Mouse (Mus musculus) urinary bladder, postnatal 10 days (tissue): ENCODE data around the gene Angptl6.
A peak's percentile ranks its signal among the peaks of the same experiment; 100 is the strongest.

ENCODE experiments used
- DNase-seq: peaks from one replicate; pipeline ENCODE4 v3.0.0; 2022; ENCODE audit warnings: low spot score

Angptl6 gene

DNA sequence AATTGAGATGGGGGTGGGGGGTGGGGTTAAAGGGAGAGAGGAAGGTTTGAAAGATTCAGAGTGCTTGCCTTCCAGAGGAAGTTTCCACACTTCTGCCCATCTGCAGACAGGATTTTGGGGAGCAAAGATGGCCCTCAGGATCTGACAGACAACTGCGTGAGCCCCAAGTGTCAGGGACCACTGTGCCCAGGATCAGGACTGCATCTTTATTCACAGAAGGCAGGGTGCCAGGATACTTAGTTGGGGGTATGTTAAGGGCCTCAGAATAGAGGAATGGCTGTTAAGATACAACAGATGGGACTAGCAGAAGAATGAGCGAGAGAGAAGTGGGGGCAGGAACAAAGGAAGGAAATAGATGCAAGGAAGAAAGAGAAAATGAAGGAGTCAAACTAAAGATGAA is 7.0 kb upstream of the Angptl6 start:
- DNase-seq, result no peak

DNA sequence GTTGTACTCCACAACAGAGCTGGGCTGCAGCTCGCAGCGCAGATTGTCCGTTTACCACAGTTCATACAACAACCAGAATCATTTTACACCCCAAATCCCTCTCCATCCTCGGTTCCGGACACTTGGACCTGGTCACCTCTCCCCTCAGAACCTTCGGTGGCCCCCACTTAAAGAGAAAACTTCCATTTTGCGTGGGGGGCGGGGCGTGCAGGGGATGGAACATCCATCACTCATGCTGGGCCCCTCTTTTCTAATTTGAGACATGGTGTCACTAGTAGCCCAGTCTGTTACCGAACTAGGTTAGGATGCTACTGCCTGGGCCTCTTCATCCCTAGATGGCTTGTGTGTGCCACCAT is 839 bp downstream of the Angptl6 start:
- no peak for DNase-seq

DNA sequence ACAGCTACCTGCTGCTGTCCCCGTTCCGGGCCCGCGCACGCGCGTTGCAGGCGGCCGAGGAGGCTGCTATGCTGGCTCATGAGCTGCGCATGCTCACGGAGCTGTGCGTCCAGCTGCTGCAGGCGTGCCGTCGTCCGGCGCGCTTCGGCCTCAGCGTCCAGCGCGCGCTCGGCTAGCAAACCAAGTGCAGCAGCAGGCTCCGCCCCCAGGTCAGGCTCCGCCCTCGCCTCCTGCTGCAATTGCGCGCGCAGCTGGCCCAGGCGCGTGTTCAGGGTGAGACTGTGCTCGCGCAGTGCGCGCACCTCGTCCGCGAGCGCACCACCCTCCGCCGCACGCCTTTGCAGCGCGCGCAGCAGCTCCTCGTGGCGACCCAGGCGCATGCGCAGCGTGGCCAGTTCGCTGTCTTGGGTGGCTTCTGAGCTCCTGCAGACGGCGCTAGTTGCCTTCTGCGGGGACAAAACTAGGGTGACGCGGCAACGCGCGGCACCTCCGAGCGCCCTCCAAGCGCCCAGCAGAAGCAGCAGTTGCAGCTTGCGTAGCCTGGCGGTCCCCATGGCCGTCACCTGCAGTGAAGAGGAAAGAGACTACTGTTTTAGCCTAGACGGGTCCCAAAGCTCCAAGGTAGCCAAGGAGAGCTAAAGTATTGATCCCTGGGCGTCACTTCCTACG is 1.4 kb downstream of the Angptl6 start:
- DNase-seq, result peak; percentile 97

DNA sequence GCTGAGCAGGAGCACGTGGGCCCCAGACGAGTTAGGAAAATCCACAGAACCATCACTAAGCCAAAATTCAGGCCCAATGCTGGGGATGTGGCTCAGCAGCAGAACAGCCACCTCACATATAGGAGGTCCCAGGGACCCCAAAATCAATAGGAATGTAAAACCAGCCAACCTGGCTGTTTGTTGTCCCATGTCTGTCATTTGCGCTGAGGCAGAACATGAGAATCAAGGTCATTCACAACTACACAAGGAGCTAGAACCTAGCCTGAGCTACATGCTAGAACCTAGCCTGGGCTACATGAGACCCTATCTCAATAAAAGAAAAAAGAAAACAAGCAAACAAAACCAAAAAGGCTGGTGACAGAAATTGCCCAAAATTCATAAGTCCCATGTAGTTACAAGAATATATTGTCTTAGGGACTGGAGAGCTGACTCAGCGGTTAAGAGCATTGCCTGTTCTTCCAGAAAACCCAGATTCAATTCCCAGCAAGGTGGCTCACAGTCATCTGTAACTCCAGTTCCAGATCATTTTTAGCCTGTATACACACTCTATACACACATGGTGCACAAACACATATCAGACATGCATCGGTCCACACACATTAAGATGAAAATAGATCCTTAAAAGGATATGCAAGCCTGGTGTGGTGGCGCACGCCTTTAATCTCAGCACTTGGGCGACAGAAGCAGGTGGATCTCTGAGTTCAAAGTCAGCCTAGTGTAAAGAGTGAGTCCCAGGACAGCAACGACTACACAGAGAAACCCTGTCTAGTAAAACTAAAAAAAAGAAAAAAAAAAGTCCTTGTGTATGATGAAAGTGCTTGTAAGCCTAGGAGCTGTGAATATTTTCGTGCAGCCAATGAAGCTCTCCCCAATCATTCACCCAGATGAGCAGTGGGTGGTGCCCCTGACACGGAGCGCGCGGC is 2.1 kb downstream of the Angptl6 start:
- DNase-seq, result no peak

DNA sequence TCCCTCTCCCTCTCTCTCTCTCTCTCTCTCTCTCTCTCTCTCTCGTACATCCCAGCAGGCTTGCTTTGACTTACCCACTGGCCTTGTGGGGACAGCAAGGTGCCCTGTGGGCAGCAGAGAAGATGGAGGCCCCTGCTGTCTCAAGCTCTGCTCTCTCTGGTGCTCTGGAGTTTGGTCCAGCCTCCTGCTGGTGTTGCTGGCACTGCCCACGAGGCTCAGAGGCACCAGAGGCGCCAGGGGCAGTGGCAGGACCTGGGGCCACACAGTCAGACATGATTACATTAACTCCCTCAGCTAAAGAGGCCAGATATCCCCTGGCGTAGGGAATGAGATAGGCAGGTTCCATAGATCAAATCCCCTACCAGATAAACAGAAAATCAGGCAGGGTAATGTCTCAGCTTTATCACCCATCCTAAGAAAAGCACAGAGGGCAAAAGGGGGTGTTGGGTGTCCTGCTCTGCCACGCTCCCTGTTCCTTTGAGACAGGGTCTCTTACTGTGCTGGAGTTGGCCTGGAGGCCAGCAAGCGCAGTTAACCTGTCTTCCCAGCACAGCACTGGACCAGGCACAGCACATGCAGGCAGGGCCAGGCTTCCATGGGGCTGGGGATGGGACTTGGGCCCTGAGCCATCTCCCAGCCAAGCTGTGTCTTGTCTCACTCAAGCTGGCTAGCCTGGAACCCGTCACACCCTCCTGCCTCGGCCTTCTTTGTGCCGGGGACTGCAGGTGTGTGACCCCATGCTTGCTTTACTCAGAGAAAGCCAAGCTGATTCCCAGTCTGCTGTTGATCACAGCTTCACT is 3.0 kb downstream of the Angptl6 start:
- DNase-seq, result no peak

DNA sequence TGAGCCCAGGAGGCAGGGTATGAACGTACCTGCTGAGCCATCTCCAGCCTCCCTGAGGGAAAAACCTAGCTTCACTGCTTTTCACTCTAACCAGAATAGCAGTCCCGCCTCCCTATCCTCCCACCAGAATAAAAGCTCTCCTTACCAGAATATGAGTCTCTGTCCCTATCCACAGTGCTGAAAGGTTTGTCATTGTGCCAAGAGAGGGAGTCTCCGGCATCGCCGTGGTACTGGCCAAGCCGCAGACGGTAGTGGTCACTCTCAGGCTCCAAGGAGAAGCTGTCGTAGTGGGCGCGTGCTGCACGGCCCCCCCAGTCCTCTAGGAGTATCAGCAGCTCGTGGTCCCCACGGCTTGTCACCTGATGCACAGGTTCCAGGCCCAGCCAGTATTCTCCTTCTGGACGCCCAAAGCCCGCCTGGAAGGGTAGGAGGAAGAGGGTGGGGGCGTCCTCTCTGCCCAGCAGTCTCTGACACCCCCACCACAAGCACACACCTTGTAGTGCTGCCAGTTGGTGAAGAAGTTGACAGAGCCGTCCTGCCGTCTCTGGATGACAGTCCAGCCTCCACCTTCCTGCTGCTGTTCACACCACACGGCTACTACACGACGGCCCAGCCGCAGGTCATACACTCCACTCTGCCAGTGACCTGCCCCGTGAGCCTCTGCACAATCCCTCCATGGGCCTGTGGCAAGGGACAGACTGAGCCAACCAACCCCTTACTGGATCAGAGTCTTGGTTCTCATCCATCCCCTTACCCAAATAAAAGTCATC is 4.3 kb downstream of the Angptl6 start:
- no peak for DNase-seq

DNA sequence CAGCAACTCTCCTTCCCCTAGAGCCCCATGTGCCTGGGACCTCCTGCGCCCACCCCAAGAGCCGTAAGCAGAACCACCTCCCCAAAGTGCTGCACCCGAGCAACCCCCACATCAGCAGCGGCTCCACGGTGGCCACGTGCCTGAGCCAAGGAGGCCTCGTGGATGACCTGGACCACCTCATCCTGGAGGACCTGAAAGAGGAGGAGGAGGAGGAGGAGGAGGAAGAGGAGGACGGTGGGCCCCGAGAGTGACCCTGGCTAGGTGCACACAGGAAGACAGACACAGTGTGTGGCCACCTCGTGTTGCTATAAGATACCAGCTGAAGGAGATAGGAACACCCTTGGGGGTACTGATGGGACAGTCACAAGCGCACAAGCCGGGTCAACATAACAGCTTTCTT is 6.0 kb downstream of the Angptl6 start:
- DNase-seq, result no peak

DNA sequence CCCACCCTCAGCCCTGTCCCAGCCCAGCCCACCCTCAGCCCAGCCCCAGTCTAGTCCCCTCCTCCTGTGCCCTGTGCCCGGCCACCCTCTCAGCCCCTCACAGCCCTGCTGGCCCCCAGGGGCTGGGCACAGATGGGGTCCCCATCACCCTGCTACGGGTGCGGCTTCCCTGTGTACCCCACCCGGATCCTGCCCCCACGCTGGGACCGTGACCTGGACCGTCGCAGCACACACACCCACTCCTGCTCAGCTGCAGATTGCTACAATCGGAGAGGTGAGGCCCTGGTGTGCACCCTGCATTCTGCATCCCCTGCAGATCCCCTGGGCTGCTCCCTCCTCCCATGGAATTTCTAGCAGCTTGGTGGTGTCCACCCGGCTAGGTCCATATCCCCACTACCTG is 6.5 kb downstream of the Angptl6 start:
- no peak for DNase-seq

DNA sequence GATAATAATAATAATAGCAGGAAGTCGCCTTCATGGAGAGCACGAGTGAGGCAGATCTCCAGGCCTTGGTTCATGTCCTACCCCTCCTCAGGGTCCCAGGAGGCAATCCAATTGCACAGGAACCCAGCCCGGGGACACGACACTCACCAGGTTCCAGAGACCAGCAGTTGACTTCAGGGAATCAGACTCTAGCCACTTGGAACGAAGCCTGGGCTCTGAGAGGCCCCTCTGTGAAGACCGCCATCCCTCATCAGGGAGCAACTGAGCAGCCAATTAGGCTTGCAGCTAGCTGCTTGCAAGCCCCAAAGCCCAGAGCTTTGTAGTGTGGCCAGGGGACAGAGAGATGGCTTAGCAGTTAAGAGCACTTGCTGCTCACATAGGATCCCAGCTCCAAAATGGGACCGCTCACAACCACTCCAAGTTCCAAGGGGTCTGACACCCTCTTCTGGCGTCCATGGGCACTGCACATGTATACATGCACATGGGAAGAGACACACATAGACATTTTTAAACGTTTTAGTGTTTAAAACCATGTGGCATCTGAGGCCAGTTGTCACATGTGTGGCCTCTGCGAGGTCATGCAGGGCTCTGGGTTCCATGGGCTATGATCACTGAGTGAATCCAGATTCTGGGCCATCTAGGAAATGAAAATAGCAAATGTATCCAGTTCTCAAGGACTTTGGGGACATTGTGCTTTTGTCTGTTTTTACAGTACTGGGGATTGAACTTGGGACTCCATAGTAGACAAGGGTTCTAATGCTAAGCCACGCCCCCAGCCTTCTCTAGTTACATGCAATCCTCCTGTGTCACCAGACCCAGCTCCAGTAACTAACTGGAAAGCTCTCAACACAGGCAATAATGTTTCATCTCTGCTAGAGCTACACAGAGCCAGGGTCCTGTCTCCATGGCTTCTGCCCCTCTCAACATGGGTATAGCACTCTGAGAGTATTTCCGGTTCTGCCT is 9.0 kb downstream of the Angptl6 start:
- DNase-seq, result no peak

DNA sequence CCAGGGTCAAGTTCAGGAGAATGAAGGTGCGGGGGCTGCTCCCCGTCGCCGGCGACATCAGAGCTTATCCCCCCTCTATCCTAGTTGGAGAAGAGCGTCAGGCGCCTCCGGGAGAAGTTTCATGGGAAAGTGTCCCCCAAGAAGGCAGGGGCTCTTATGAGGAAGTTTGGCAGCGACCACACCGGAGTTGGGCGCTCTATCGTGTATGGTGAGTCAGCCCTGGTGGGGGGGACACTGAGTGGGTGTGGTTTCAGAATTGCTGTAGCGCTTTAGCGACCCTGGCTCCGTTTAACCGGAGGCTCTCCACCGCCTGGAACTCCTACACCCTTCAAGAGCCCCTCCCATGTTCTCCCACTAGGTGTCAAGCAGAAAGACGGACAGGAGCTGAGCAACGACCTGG is 10.3 kb downstream of the Angptl6 start:
- no peak for DNase-seq

DNA sequence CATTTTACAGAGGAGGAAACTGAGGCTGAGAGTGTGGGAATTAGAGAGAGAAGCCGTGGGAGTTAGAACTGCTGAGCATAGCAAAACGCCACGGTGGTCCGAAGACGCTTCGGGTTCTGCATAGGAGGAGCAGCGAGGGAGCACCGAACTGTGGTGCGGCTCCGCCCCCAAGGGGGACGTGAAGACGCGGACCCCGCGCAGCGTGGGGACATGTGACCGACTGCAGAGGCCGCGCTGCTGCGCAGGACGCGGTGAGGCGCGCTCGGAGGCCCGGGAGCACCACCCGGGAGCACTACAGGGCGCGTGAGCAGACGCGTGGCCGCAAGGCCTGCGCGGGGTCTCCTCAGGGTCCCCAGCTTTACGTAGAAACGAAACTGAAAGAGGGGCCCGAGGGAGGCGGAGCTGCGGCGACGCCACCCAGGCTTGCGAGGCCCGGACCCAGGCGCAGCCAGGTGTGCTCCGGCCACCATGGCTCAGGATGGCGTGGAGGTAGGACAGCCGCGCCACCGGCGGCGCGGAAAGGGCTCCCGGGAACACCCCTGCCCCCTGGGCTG is 11.0 kb downstream of the Angptl6 start, which contains the start of gene A230050P20Rik:
Gene A230050P20Rik (plus strand): TSS at position 195 of the 554 bp plus-strand sequence.
- no peak for DNase-seq

DNA sequence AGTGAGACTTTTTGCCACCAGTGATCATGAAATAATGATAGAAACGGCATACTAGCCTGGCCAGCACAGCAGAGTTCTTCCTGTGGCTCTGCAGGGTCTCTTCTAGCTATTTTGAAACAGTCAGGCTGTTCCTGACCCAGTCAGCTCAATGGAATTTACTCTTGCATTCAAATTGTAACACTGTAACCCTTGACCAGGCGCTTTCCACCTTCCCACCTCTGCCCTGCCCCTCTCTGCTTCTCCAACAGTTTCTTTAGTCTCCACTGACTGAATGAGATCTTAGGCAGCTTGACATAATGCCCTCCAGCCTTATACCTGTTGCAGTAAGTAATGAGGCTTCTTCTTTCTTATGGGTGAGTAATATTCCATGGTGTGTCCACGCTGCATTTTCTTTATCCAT is 12.6 kb downstream of the Angptl6 start:
- no peak for DNase-seq

DNA sequence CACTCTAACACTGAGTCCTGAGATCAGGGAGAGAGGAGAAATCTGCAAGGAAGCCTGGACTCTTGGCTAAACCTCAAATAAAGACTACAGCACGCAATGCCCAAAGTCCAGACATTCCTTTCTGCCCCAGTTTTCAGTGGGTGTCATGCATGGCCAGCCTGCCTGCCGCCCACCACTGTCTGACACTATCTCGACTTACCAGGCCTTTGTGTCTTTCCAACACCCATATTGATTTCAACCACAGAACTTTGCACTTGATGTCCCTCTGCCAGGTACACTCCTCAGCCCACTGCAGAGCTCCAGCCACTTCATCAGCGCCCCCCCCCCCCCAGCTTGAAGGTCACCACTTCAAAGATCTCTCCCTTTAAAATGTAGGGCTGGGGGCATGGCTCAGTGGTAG is 17.3 kb downstream of the Angptl6 start:
- no peak for DNase-seq

DNA sequence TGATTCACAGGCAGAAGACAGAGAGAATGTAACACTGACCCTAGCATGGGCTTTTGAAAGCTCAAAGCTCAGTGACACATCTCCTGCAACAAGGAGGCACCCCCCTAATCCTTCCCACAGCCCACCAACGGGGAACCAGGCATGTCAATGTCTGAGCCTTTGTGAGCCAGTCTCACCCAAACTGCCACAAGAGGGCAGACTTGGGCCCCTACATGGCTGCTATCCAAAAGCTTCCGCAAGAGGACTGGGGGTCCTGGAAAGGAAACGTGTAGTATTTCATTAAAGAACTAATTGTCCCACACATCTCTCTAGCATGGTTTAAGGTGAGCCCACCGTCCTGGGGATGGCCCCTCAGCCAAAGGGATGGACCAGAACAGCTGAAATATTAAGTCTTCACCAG is 17.7 kb downstream of the Angptl6 start:
- no peak for DNase-seq

DNA sequence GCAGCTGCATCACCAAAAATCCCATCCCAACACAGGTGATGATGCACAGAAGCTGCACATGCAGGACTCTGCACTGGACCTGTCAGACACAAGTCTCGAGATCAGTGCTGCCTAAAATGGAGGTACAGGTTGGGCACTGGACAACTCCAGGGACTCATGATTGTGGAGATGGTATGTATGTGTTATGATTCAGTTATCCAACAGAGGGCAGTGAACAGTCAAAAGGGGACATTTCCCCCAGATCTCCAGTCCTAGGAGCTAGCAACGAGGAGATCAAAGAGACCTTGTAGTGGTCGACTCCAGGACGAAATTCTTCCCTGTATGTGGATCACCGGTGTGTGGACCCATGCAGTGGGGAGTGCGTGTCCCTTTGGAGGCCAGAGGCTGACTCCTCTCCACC is 19.6 kb downstream of the Angptl6 start:
- no peak for DNase-seq

DNA sequence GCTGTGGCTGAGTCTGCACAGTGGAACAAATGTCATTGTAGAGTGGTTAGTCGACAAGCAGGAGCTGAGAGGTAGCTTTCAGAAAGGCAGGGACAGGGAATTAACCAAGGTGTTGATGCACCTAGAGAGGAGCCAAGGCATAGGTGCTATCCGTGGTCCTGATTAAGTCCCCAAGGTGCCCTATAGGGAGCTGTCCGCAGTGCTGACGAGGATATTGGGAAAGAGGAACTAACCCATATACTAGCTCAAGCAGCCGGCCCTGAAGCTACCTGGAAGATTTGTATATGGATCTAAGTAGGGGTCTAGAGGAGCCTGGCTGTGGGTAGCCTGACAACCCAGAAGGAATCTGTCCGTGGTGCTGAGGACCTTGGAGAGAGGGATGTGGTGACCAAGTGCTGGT is 22.4 kb downstream of the Angptl6 start:
- DNase-seq, result no peak

DNA sequence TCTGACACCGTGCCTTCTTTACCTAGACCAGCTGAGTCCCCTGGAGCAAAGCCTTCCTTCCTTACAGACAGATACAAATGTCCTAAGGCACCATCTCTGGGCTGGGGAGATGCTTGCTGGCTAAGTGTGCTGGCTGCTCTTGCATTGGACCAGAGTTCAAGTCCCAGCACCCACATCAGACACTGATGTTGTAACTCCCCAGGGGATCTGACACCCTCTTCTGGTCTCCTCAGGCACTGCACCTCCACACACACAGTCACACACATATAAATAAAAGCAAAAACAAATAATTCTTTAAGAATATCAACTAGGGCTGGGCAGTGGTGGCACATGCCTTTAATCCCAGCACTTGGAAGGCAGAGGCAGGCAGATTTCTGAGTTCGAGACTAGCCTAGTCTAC is 29.3 kb downstream of the Angptl6 start:
- DNase-seq, result no peak

DNA sequence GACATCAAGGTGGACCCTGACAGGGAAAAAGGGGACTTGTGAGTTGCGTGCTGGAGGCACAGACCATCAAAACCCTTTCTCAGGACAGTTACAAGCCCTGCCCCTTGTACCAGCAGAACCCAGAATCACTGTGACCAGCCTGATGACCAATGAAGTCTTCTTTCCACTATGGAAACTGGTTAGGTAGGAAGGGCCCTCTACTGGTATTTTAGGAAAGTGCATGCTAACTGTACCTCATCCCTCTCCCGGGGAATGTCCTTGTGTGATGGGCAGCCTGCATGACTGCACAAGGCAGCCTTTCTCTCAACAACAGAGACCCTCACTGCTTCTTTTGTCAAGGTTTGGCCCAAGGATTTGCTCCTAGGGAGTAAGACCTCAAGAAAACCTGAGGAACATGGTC is 36.9 kb downstream of the Angptl6 start:
- no peak for DNase-seq

DNA sequence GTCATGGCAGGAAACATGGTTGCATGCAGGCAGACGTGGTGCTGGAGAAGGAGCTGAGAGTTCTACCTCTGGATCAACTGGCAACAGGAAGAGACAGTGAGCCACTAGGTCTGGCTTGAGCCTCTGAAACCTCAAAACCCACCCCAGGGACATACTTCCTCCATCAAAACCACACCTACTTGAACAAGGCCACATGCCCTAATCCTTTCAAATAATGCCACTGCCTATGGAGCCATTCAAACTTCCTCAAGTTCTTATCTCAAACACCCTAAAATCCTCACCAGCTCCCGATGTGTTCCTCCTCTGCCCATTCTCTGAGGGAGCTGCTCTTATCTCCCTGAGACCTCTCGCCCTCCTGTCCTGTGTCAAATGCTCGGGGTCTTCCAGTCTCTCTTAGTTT is 37.3 kb downstream of the Angptl6 start:
- DNase-seq, result no peak

DNA sequence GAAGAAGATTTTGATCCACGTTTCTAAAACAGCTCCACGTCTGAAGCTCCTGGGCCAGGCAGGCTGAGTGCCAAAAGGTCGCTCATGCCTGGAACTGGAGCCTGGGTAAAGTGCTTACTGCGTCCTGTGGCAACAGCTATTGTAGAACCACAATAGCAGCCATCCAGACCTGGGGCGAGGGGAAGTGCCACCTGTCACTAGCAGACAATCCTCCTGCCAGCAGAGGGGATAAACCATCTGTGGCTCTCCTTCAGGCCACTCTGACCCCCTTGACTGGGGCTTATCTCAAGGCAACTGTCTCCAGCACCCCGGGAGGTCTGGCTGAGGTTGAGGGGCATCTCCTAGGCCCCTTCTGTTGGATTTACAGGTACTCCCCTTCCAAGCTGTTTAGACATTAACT is 40.6 kb downstream of the Angptl6 start:
- DNase-seq, result no peak
